Mouse (Mus musculus): ENCODE data around the gene Rpl11.

DNA sequence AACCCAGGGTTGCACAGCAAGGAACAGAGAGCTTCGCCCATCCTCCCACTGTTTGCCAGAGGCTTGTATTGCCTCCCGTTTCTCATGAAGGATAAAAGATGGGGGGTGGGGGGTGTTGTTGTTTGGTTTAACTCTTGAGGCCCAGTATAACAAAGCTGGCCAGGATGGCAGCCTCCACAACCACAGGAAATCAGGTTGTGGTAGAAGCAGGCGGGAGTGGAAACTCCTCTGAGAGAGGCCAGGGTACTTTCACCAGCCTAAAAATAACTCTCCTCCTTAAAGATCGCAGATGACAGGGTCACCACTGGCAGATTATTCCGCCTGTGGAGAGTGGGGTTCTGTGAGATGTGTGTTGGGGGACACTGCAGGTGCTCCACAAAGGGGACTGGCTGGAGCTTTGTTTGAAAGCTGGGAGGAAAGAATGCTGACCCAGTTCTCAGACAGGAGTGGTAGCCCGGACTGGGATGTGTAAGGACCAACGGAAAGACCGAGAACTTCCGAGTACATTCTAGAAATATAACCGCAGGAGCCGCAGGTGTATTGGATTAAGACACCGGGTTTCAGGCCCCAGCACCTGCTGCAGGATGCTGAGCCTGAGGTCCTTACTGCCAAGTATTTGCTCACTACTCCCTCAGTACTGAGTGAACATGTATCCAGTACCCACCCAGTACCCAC lies 47.3 kb upstream of the Rpl11 start:
- TF ChIP-seq CTCF (IDR thresholded peaks at IDR 0.05; ENCODE audit: low read depth, low read length) = no peak
- TF ChIP-seq POLR2A (IDR thresholded peaks at IDR 0.05; ENCODE audit: insufficient read depth, low read length) = no peak
- TF ChIP-seq EP300 (IDR thresholded peaks at IDR 0.05; ENCODE audit: insufficient read depth, low read depth, low read length) = no peak

Data from ES-Bruce4 (cell line).